Mouse (Mus musculus): ENCODE data around the gene Bcan.

Gene Bcan

DNA sequence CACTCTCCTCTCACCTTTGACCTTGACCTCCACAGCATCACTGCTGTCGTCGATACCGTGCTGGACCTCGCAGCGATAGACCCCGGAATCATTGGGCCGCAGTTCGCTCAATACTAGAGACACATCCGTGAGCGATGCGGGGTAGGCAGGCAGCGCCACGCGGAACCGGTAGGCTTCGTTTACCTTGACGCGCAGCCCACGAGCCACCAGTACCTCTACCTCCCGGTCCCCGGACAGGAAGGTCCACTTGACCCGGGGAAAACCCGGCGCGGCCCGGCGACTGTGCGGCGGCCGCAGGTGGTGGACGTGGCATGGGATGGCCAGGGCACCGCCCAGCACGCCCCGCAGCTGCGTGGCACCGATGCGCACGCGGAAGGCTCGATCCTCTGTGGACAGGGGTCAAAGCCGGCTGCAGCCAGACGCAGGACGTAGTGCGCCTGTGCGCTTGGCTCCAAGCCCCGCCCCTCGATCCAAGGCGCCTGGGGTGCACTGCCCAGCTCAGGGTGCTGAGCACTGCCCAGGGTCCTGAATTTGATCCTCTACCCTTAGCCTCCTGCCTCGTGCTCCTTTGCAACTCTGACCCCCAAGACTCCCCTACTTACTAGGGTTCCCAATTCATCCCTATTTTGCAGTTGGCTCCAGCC lies 2.9 kb downstream of the Bcan start:
- no peak for DNase-seq (ENCODE audit: low spot score in 2 of 2)

DNA sequence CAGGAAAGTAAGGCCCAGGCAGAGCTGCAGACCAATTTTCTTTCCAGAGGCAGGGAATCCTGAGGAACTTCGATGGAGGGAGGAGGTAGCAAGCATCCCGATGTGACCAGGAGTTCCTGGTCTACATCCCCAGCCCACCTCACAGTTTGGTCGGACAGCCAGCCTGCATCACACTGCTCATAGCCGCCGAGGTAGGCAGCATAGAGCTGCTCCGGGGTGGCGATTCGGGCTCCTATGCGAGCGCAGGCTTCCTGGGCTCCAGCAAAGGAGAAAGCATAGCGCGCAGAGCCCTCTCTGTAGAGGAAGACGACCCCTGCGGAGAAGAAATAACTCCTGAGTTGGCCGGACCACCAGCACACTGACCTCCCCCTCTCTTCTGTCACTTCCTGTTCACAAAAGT lies 3.6 kb downstream of the Bcan start:
- DNase-seq (ENCODE audit: low spot score in 2 of 2) = no peak

DNA sequence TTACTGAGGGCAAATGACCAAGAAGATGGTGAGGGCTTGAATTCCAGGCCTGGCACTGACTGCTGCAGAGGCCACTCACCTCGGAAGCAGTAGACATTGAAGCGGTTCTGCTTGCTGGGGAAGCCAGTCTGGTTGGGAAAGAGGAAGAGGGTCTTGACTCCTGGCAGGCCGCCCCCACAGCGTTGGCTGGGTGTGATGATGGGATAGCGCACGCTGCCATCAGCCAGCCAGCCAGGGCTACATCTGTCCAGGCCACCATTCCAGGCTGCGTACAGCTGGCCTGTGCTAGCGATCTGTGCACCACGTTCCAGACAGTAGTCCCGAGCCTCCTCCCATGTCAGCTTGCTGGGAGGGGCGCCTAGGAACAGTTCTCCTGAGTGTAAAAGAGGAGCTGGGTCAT lies 4.7 kb downstream of the Bcan start:
- DNase-seq (ENCODE audit: low spot score in 2 of 2) = no peak

DNA sequence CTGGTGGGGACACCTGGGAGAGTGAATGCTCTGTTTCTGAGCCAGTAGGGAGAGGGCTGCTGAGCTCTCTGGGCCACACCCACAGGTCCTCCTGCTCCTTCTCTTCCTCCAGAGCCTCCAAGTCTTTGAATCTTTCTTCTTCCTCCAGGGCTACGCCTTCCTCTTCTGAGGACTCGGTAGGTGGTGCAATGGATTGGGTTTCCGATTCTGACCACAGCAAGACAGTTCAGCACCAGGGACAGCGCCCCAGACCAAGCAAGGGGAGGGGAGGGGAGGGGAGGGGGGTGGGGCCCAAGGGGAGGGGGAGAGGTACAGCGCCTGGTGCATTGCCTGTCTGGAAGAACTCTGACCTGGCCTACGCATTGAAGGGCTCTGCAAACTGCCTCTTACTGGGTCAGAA lies 6.6 kb downstream of the Bcan start:
- DNase-seq (ENCODE audit: low spot score in 2 of 2) = peak in 1 of 2 experiments; percentile 70

GRCm38 (mm10) chr3:87989935-87990334 lies 10.1 kb downstream of the Bcan start:
- no peak for DNase-seq (ENCODE audit: low spot score in 2 of 2)

GRCm38 (mm10) chr3:87988068-87988467 lies 12.0 kb downstream of the Bcan start:
- DNase-seq (ENCODE audit: low spot score in 2 of 2) = no peak

DNA sequence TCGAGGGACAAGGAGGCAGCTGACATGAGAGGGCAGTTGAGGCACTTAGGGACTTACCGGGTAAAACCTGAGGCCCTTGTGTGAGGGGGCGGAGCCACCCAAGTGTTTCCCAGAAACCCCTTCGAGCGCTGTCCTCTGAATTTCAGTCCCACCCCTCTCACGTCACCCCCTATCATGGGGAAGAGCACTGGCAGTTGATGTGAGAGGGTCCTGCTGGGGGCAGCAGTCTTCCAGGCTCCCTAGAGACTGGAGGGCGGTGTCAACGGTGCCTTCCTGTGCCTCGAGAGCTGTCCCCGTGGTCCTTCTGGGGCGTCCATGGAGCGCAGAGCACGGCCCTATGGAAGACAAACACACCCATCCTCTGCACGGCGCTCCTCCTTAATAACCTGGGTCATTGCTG lies 12.4 kb downstream of the Bcan start:
- DNase-seq (ENCODE audit: low spot score in 2 of 2) = no peak

DNA sequence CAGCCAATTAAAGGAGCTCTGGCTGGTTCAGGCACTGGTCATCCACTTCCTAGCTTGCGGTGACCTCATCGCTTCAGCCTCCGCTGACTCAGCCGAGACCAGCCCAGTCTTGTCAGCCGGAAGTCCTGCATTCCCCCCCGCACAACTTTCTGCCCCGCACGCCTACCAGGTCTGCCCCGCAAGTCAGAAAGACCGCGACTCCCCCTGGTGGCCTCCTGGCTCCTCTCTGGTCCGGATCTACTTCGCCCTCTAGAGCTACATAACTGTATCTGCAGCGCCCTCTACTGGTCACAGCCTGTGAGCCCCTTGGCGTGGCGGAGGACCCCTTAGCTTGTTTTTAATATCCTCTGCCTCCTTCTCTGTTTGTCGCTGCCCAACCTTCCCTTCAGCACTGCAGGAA lies 13.2 kb downstream of the Bcan start:
- peak; percentile 76 to 95 for DNase-seq (ENCODE audit: low spot score in 2 of 2)

GRCm38 (mm10) chr3:87985505-87986320 lies 14.3 kb downstream of the Bcan start:
- no peak for DNase-seq (ENCODE audit: low spot score in 2 of 2)

DNA sequence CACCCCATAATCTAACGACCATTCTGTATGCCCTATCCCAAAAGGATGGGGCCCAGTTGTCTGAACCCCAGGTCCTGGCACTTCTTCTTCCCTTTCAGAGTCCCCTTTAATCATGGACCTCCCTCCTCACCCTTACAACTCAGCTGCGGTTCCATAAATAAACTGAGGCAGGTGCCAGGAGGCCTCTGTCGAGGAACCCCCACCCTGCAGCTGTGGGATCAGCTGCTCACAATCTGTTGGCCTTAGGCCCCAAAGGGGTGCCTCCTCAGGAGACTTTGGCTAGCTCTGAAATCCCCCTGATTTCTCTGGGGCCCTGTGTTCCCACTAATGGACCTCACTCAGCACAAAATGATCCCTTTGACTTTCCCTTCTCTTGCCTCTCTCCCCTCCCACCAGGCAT lies 15.9 kb downstream of the Bcan start:
- DNase-seq (ENCODE audit: low spot score in 2 of 2) = no peak

- DNase-seq (ENCODE audit: low spot score in 2 of 2) = no peak
Observed at GRCm38 (mm10) chr3:87983627-87984026, 16.4 kb downstream of the Bcan start.

DNA sequence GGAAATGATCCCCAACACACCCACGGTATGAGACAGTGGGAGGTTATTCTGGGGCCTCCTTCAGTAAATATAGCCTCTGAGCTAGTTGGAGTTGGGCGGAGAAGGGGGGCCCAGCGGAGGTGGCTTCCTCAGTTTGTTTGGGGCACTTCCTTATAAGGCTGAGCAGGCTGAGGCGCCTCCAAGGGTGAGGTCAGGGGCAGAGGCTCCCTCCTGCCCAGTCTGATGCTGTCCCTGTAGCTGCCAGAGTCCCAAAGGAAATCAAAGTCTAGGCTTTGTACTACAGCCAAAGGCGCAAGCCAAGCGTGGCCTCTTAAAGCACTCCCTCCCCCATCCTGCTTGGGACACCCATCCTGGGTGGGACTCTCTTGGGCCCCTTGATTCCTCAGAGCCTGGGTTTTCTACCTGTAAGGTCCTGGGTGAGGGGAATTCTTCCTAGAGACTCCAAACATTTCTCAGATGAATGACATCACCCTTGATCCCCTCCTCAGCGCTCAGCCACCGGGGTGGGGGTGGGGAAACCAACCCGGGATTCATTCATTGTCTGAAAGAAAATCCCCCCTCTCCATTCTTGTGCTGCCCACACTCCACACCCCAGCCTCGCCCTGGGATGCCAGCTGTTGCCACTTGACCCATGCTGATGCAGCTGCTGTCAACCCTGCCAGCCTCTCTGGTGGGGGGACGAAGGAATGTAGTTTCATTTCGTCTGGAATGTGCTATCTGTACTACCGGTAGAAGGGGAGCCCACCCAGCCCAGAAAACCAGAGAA lies 17.0 kb downstream of the Bcan start:
- no peak for DNase-seq (ENCODE audit: low spot score in 2 of 2)

GRCm38 (mm10) chr3:87981894-87982835 lies 17.9 kb downstream of the Bcan start:
- no peak for DNase-seq (ENCODE audit: low spot score in 2 of 2)

GRCm38 (mm10) chr3:87981214-87981760 lies 18.7 kb downstream of the Bcan start:
- no peak for DNase-seq (ENCODE audit: low spot score in 2 of 2)

- DNase-seq (ENCODE audit: low spot score in 2 of 2) = no peak
Observed at GRCm38 (mm10) chr3:87980728-87981127, 19.3 kb downstream of the Bcan start.

- DNase-seq (ENCODE audit: low spot score in 2 of 2) = no peak
Observed at GRCm38 (mm10) chr3:87980085-87980484, 19.9 kb downstream of the Bcan start.

- no peak for DNase-seq (ENCODE audit: low spot score in 2 of 2)
Observed at GRCm38 (mm10) chr3:87979493-87979892, 20.5 kb downstream of the Bcan start.

DNA sequence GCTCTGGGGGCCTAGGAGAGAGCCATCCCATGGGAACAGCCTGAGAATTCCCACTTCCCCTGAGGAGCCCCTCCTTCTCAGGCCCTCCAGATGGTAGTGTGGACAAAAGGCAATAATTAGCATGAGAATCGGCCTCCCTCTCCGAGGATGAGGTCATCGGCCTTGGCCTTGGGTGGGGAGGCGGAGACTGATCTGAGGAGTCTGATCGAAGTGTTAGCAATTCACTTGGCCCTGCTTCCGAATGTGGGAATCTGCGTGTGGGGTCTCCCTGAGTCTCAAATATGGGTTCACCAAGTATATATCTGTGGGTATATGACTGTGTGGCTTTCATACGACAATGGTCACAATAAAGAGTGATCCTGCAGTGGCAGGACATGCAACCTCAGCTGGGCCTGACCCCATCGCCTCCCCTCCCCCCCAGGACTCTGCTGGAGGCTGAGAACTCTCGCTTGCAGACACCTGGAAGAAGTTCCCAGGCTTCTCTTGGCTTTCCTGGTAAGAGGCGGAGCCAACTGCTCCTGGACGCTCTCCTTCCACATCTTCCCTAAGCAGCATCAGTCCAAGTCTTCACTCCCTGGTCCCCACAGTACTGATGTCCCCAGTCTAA lies 25.5 kb downstream of the Bcan start:
- DNase-seq (ENCODE audit: low spot score in 2 of 2) = no peak

GRCm38 (mm10) chr3:87973593-87974380 lies 26.2 kb downstream of the Bcan start:
- DNase-seq (ENCODE audit: low spot score in 2 of 2) = no peak

DNA sequence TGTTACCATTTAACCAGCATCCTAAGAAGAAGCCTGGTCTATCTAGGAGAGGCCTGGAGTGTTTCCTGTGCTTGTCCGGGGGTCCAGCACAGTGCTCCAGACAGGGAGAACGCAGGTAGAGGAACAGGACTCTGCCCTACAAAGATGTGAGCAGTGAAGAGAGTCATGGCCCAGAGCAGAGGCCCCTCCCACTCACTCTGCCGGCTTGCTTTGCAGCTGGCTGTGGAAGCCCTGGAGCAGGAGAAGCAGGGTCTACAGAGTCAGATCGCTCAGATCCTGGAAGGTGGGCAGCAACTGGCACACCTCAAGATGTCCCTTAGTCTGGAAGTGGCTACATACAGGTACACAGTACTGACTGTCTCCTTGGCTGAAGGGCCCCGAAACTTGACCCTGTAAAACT lies 27.3 kb downstream of the Bcan start:
- DNase-seq (ENCODE audit: low spot score in 2 of 2) = no peak

Data from spleen, postnatal 10 days (tissue).